Mouse (Mus musculus) spleen, postnatal 4 days (tissue): ENCODE data around the gene Nipal3.
A peak's percentile ranks its signal among the peaks of the same experiment; 100 is the strongest.

Experiments
- DNase-seq, 2 experiments: peaks; one replicate each; pipeline ENCODE4 v3.0.0; 2022; ENCODE audit warnings: low spot score in 2 of 2

Gene Nipal3

GRCm38 (mm10) chr4:135433443-135434394 is 61.1 kb downstream of the Nipal3 start, which contains the start of gene Rcan3:
TSS of gene Rcan3 (minus strand) at chr4:135433853.
- DNase-seq: peak; percentile 82 to 93

- peak in 1 of 2 experiments; percentile 68 for DNase-seq
Measured at GRCm38 (mm10) chr4:135433086-135433442, 61.8 kb downstream of the Nipal3 start.

GRCm38 (mm10) chr4:135429990-135430760 is 64.7 kb downstream of the Nipal3 start:
- DNase-seq: no peak

- DNase-seq: no peak
Measured at GRCm38 (mm10) chr4:135429383-135429782, 65.5 kb downstream of the Nipal3 start.

GRCm38 (mm10) chr4:135426587-135426986 is 68.3 kb downstream of the Nipal3 start:
- DNase-seq: no peak

GRCm38 (mm10) chr4:135425625-135426024 is 69.2 kb downstream of the Nipal3 start:
- no peak for DNase-seq

- no peak for DNase-seq
Measured at GRCm38 (mm10) chr4:135420961-135421360, 73.9 kb downstream of the Nipal3 start.

- DNase-seq: no peak
Measured at GRCm38 (mm10) chr4:135420416-135420815, 74.4 kb downstream of the Nipal3 start.

GRCm38 (mm10) chr4:135419996-135420395 is 74.8 kb downstream of the Nipal3 start:
- no peak for DNase-seq

GRCm38 (mm10) chr4:135416367-135416766 is 78.5 kb downstream of the Nipal3 start:
- no peak for DNase-seq

- no peak for DNase-seq
Measured at GRCm38 (mm10) chr4:135413491-135413890, 81.3 kb downstream of the Nipal3 start.

- peak; percentile 67 to 89 for DNase-seq
Measured at GRCm38 (mm10) chr4:135411633-135412032, 83.2 kb downstream of the Nipal3 start.

GRCm38 (mm10) chr4:135406180-135406579 is 88.7 kb downstream of the Nipal3 start:
- no peak for DNase-seq

GRCm38 (mm10) chr4:135404916-135405315 is 89.9 kb downstream of the Nipal3 start:
- DNase-seq: no peak

- no peak for DNase-seq
Measured at GRCm38 (mm10) chr4:135404048-135404447, 90.8 kb downstream of the Nipal3 start.

- no peak for DNase-seq
Measured at GRCm38 (mm10) chr4:135401881-135402280, 93.0 kb downstream of the Nipal3 start.

GRCm38 (mm10) chr4:135397991-135398390 is 96.8 kb downstream of the Nipal3 start, which contains the start of gene Ncmap:
TSS of gene Ncmap (minus strand) at chr4:135398227.
- no peak for DNase-seq

GRCm38 (mm10) chr4:135397551-135397950 is 97.3 kb downstream of the Nipal3 start:
- no peak for DNase-seq

- DNase-seq: no peak
Measured at GRCm38 (mm10) chr4:135396303-135396702, 98.5 kb downstream of the Nipal3 start.
